Mouse (Mus musculus) kidney, adult 8-10 months (tissue): Measurements from ENCODE around the gene Ildr1.

Experiments used
- DNase-seq, 2 experiments: peaks; one replicate each; pipeline ENCODE4 v3.0.0; 2022

The Ildr1 gene

DNA sequence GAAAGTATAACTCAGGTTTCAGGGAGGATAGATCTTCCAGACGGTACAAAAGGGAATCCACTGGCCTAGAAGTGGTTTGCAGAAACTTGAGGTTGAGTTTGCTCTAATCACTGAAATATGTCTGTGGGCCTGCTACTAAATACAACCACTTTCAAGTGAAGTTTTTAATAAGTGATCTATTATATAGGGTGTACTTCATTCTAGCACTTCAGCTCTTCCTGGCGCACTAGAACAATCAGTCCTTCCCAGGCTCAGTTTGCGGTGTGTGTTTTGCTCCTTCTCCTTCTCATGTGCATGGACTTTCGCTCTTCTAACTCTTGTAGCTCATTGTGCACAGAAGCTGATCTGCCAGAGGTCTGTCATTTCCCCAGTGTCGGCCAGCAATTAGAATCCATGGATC, 79.2 kb downstream of the Ildr1 start:
- no peak for DNase-seq

GRCm38 (mm10) chr16:36775658-36776057, 81.9 kb downstream of the Ildr1 start:
- DNase-seq: no peak
